Mouse (Mus musculus) kidney, postnatal 4 days (tissue): ENCODE measurements at regions not wholly inside any gene's neighbourhood (a gene's known extent, or its start where the extent isn't known, plus 50 kb on each side); places are given as distances from the start of the nearest gene placed in this dataset.
A peak's percentile ranks its signal among the peaks of the same experiment; 100 is the strongest.

ENCODE experiments used
- DNase-seq, 2 experiments: peaks; one replicate each; pipeline ENCODE4 v3.0.0; 2021; ENCODE audit warnings: mixed read lengths in 2 of 2

- no peak for DNase-seq
Measured at GRCm38 (mm10) chr10:99533468-99533867, 226.0 kb downstream of the Csl start.

DNA sequence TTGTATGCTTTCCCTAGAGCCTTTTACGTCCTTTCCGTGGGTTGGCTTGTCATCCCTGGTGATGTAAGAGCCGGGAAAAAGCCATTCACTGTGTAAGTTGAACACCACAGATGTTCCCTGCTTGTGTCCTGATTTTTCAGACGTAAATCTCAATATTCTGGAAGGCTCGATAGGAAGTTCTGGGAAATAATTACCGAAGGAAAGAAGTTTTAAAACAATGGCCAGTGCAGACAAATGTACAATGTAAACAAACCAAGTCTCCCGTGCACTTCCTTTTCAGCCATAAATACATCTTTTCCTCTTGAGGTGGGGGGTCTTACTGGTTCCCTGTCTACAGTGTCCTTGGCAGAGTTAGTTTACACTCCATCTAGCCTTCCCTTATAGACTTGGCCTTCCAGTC, 225.2 kb downstream of the Csl start:
- DNase-seq: no peak

GRCm38 (mm10) chr10:99538639-99539038, 220.8 kb downstream of the Csl start:
- no peak for DNase-seq

- DNase-seq: no peak
Measured at GRCm38 (mm10) chr10:99552373-99552772, 207.1 kb downstream of the Csl start.

DNA sequence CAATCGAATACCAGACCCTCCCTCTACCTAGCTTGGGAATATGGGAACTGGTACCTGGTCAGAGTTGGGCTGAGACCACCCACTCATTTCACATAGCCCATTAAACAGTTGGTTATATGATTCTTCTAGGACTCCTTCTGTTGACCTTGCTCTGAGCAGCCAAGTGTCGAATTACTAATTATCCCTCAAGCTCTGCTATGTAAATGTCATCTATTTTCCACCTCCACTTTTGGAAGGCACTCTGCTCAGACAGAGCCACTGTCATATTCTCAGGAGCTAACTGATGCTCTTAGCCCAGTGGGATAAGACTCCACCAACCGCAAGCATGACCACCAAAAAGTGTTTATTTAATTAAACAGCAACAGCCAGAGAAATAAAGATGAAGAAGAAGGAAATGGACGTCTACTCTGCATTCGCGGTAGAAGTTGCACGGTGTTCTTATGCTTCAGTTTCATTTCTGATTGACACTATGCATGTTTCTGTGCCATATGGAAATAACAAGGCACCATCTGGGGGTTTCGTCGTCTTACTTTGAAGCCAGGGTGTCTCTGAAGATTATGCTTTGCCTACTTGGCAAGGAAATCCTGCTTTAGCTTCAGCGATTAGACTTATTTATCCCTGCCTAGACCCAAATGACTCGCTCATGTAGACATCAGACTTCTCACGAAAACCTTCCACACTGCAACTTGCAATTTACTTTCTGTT, 206.5 kb downstream of the Csl start:
- DNase-seq: no peak

DNA sequence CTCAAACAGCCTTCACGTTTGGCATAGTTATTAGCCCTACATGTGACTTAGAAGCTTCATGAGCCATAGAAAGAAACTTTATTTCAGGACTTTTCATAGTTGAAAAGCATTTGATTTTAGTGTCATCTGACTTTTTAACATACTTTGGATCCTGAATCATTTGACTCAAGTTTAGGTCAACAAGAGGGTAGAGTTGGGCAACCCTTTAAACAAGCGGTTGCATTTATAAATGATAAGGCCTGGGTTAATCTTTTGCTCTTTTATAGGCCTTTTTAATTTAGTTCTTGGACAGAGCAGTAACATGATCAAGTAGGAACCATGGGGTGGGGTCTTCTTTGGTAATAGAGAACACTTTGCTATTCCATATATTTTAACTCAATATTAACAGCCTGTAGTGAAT, 204.4 kb downstream of the Csl start:
- DNase-seq: no peak

GRCm38 (mm10) chr10:99555658-99556352, 203.7 kb downstream of the Csl start:
- DNase-seq: peak in 1 of 2 experiments; percentile 15

DNA sequence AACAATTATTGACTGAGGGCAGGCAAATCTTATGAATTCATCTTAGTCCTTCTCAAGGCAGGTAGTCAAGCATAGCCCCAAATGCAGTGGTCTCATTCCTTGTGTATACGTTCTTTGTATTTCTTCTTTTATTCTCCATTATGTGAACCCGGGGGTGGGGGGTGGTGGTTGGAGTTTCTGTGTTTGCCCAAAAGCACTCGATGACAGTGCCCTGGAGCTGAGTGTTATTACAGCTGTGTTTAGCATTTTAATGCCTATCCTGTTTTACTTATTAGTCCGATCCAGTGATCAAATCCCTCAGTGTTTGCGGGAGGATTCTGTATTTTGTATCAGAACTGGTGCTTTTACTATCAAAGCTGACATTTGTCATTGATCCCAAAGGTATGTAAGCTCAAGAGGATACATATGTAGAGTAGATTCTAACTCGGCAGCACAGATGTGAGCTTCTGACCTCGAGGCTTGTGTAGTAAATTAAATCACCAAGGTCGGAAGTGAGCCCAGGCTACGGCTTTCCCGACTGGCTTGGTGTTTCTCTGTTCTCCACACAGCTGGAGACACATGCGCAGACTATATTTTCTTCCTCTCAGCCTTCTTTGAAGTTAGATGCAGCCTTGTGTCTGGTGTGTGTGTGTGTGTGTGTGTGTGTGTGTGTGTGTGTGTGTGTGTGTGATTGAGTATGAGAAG, 203.0 kb downstream of the Csl start:
- DNase-seq: peak in 1 of 2 experiments; percentile 18

- DNase-seq: no peak
Measured at GRCm38 (mm10) chr10:99558656-99559055, 200.8 kb downstream of the Csl start.

DNA sequence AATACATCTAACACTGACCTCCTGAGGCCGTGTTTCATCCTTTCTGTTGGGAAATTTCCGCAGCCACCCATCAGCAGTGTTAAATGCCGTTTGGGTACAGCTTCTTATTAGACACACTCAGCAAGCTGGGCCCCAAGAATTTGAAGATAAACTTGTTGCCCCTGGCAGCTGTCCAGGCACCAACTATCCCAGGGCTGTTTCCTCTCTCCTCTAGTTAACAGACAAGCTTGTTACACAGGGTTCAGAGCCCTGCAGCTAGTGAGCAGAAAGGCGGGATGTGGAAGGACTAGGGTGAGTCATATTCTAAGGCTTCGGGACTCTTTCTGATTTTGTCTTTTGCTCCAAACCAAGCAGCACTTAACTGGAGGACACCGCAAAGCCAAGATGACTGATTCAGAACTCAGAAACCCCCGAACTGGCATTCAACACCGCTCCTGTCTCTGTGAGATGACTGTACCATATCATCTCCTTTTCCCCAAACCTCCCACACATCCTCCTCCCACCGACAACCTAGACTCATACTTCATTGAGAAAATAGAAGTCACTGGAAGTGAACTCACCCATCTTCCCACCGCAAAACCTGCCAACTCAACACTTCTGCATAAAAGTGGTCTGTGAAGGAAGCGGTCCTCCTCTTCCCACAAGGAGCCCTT, 198.2 kb downstream of the Csl start:
- no peak for DNase-seq

- no peak for DNase-seq
Measured at GRCm38 (mm10) chr10:99564605-99565004, 194.9 kb downstream of the Csl start.

GRCm38 (mm10) chr10:99568424-99568823, 191.0 kb downstream of the Csl start:
- peak; percentile 53 to 63 for DNase-seq

- DNase-seq: no peak
Measured at GRCm38 (mm10) chr10:99570190-99570589, 189.3 kb downstream of the Csl start.

DNA sequence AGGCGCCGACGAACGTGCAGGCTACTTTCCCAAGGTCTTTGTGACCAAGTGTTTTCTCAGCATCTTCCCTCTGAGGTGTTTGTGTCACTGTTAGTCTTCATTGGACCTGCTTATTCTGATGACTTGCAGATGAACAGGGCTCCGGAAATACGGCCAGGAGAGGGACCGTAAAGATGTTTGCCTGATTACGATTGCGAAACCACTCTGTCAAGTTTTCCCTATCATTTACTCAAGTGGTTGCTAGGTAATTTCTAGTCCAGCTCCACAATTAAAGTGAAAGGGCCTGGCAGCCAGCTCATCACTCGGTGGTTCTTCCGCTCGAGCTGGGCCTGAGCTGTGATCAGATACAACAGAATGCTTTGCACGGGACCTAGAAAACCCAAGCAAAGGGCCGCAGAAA, 185.5 kb downstream of the Csl start:
- DNase-seq: no peak

GRCm38 (mm10) chr10:99575294-99575693, 184.2 kb downstream of the Csl start:
- DNase-seq: no peak

GRCm38 (mm10) chr10:99576301-99576700, 183.2 kb downstream of the Csl start:
- no peak for DNase-seq

- peak; percentile 53 to 61 for DNase-seq
Measured at GRCm38 (mm10) chr10:99577041-99577681, 182.3 kb downstream of the Csl start.

- no peak for DNase-seq
Measured at GRCm38 (mm10) chr10:99578366-99578765, 181.1 kb downstream of the Csl start.

DNA sequence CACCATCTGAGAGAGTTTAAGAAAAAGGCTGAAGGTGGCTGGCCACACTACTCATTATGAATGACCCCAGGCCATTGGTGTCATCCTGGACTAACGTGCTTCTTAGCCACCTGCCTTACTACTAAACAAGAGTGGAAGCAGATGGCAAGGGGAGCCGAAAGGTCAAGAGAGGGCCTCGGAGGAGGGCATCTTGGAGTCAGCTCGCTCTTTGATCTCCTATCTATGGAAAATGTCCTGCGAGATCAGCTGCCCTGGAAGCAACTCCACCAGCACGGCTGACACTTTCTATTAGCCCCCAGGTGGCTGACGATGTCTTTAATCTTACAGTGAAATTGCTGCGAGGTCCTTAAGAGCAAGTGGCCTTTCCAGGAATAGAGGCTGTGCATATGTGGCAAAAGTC, 179.3 kb downstream of the Csl start:
- no peak for DNase-seq

- no peak for DNase-seq
Measured at GRCm38 (mm10) chr10:99581074-99581473, 178.4 kb downstream of the Csl start.

DNA sequence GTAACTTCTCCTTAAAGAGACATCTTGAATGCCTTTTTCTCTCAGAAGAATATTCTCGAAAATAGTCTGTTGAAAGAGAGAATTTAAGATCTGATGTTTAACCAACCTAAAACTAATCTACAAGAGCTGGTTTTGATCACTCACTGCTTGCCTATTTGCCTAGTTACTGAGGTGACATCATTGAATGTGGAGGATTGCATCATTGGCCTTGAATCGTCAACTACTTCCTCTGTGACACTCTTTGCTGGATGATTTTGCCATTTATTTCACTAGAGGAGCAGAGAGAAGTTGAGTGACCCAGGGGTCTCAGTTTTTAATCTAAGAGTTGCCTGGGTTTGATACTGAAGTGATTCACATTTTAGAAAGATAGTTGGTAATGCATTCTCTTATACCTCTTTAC, 174.6 kb downstream of the Csl start:
- no peak for DNase-seq

DNA sequence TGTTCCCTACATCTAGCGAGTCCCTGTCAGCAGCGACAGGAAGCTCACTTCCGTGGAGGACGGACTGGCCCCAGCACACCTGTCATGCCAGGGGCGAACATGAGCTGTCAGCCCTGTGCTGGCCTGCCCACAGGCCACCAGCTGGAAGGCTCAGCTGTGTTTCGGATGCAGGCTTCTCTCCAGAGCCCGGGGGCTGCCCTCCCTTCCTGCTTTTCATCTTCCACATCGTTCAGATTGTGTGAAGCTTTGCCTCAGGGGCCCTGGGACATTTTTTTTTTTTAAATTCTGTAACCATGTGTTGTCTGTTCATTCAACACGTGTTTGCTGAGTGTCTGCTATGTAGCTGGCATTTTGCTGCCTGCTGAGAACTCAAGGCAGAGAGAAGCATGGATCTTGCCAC, 167.2 kb downstream of the Csl start:
- DNase-seq: peak; percentile 34 to 44

DNA sequence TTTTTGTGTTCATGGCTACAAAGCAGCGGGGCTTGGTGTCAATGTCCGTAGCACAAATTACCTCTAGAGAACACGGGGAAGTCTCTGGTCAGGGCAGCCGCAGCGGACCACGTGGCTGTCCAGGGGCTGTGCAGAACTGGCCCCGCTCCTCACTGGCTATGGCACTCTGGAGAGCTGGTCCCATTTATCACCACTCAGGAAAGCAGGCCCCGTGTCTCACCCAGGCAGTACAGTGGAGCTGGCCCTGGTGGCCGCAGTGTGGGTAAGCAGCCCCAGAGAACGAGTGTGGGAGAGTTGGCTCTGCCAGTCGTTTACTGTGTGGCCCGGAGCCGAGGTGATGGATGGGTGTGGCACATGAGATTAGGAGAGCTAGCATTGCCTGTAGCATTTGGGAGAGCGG, 163.8 kb downstream of the Csl start:
- no peak for DNase-seq
